Mouse (Mus musculus): Measurements from ENCODE around the gene Pafah1b3. TPM values are rescaled to one million over a fixed set of nuclear protein-coding genes. Genes with fewer than 3 reads are reported as not detected.

Gene Pafah1b3
- polyA plus RNA-seq, 1 experiment from 2014 or later, result 180 TPM

DNA sequence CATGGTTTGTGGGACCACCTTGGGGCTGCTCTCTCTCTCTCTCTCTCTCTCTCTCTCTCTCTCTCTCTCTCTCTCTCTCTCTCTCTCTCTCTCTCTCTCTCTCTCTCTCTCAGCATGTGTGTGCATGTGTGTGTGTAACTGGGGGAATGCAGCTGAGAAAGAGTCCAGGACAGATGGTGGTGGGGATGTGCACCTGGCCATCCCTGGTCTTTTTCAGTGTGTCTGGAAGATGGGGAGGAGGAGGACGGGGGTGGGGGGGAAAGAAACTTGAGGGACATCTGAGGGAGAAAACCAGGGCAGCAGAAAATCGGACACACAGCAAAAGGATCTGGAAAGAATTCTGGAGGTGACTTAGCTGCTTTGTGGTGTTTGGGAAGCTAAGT, 8.8 kb upstream of the Pafah1b3 start:
- Histone ChIP-seq H3K4me2 (ENCODE audit: low read depth, low read length) (no peak overlapping the region), H3K9ac (ENCODE audit: low read depth, low read length) (no peak overlapping the region), H3K27me3 (replicated peaks; ENCODE audit: control insufficient read depth, insufficient read depth, low read length) (peaks cover 23% of the 10 kb centered on the region), H3K9me3 (ENCODE audit: control insufficient read depth, low read length) (no peaks in the 10 kb centered on the region), H3K36me3 (ENCODE audit: control insufficient read depth, insufficient read depth, low read length) (no peaks in the 10 kb centered on the region), H3K4me3 (ENCODE audit: low read length) (no peak overlapping the region), H3K27ac (ENCODE audit: low read length) (no peak overlapping the region), H3K4me1 (ENCODE audit: control insufficient read depth, insufficient read depth, low read length) (peaks cover 9% of the 10 kb centered on the region)
- WGBS, result 33% methylated on average over 2 of the region's 2 CpGs
- no peak for ATAC-seq

DNA sequence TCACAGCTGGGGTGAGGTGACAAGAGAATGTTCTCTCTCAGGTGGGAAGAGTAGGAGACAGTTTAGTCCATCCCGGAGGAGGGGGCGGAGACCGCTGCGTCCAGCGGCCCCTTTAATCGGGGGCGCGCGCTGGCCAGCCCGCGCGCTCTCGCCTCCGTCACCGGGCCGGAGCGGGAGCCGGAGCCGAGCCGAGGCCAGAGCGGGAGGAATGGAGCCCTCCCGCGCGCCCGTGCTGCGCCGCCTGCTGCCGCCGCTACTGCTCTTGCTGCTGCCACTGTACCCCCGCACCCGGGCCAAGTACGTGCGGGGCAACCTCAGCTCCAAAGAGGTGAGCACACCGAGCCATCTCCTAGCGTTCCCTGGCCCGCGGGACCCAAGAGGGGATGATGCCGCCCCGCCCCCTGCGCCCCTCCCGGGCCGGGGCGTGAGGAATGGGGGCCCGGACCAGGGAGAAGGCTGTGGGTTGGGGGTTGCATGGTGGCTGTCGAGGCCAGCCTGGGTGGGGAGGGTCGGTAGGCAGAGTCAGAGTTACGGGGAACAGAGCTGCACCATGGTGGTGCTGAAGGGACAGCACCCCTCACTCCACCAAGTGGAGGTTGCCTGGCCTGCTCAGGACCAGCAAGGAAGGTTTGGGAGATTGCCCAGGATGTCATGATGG, 8.3 kb upstream of the Pafah1b3 start, which contains the start of gene Tmem145:
Gene Tmem145, plus strand, starts transcription at position 151 of the 658 bp plus-strand sequence.
- Histone ChIP-seq H3K4me3 (ENCODE audit: low read length) (peak within 1 kb of the TSS; percentile 58), H3K36me3 (ENCODE audit: control insufficient read depth, insufficient read depth, low read length) (no peaks in the 10 kb centered on the region), H3K9me3 (ENCODE audit: control insufficient read depth, low read length) (no peaks in the 10 kb centered on the region), H3K4me2 (ENCODE audit: low read depth, low read length) (peak within 1 kb of the TSS; percentile 98), H3K4me1 (ENCODE audit: control insufficient read depth, insufficient read depth, low read length) (peaks cover 9% of the 10 kb centered on the region), H3K9ac (ENCODE audit: low read depth, low read length) (peak within 1 kb of the TSS; percentile 55), H3K27ac (ENCODE audit: low read length) (no peak within 1 kb of the TSS), H3K27me3 (replicated peaks; ENCODE audit: control insufficient read depth, insufficient read depth, low read length) (peaks cover 20% of the 10 kb centered on the region)
- peak; percentile 84 for ATAC-seq
- WGBS, result under 1% methylated on average over 47 of the region's 47 CpGs

- 0% methylated on average over 2 of the region's 2 CpGs for WGBS
These were observed 7.7 kb upstream of the Pafah1b3 start for GRCm38 (mm10) chr7:25305481-25305880.

DNA sequence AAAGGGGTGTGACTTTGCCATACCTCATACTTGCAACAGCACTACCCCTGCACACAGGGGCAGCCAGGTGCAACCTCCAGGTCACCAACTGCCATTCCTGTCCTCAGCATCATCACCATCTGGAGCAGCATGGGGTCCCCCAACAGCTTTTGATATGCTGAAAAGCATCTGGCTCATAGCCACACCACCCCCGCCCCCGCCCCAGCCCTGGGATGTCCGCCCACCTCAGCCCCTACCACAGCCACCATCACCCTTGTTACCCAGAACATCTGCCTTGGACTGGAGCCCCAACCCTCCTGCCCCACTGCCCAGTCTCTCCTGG, 5.9 kb upstream of the Pafah1b3 start:
- Histone ChIP-seq H3K27me3 (replicated peaks; ENCODE audit: control insufficient read depth, insufficient read depth, low read length) (peaks cover 16% of the 10 kb centered on the region), H3K4me3 (ENCODE audit: low read length) (no peak overlapping the region), H3K9ac (ENCODE audit: low read depth, low read length) (no peak overlapping the region), H3K4me1 (ENCODE audit: control insufficient read depth, insufficient read depth, low read length) (peaks cover 9% of the 10 kb centered on the region), H3K36me3 (ENCODE audit: control insufficient read depth, insufficient read depth, low read length) (no peaks in the 10 kb centered on the region), H3K27ac (ENCODE audit: low read length) (no peak overlapping the region), H3K9me3 (ENCODE audit: control insufficient read depth, low read length) (no peaks in the 10 kb centered on the region), H3K4me2 (ENCODE audit: low read depth, low read length) (no peak overlapping the region)
- 71% methylated on average over 3 of the region's 3 CpGs for WGBS
- ATAC-seq, result no peak

More at GRCm38 (mm10) chr7:25305481-25305880, 7.7 kb upstream of the Pafah1b3 start:
- H3K36me3 ChIP-seq (ENCODE audit: control insufficient read depth, insufficient read depth, low read length), result no peaks in the 10 kb centered on the region
- no peaks in the 10 kb centered on the region for H3K9me3 ChIP-seq (ENCODE audit: control insufficient read depth, low read length)
- peaks cover 18% of the 10 kb centered on the region for H3K27me3 ChIP-seq (replicated peaks; ENCODE audit: control insufficient read depth, insufficient read depth, low read length)
- no peak for ATAC-seq
- peak overlapping the region; percentile 98 for H3K4me2 ChIP-seq (ENCODE audit: low read depth, low read length)
- peaks cover 9% of the 10 kb centered on the region for H3K4me1 ChIP-seq (ENCODE audit: control insufficient read depth, insufficient read depth, low read length)
- H3K4me3 ChIP-seq (ENCODE audit: low read length), result peak overlapping the region; percentile 58
- peak overlapping the region; percentile 55; the same call in 1 of the 2 replicates for H3K9ac ChIP-seq (ENCODE audit: low read depth, low read length)
- no peak overlapping the region for H3K27ac ChIP-seq (ENCODE audit: low read length)

GRCm38 (mm10) chr7:25303003-25303684, 5.4 kb upstream of the Pafah1b3 start:
- Histone ChIP-seq H3K4me2 (ENCODE audit: low read depth, low read length) (no peak overlapping the region), H3K27ac (ENCODE audit: low read length) (no peak overlapping the region), H3K36me3 (ENCODE audit: control insufficient read depth, insufficient read depth, low read length) (no peaks in the 10 kb centered on the region), H3K4me1 (ENCODE audit: control insufficient read depth, insufficient read depth, low read length) (peaks cover 11% of the 10 kb centered on the region), H3K9me3 (ENCODE audit: control insufficient read depth, low read length) (no peaks in the 10 kb centered on the region), H3K27me3 (replicated peaks; ENCODE audit: control insufficient read depth, insufficient read depth, low read length) (peaks cover 14% of the 10 kb centered on the region), H3K9ac (ENCODE audit: low read depth, low read length) (no peak overlapping the region), H3K4me3 (ENCODE audit: low read length) (no peak overlapping the region)
- 64% methylated on average over 9 of the region's 9 CpGs for WGBS
- ATAC-seq, result no peak

GRCm38 (mm10) chr7:25301063-25301462, 3.3 kb upstream of the Pafah1b3 start, which contains the start of gene Prr19:
Gene Prr19 (plus strand): TSS chr7:25301411.
- Histone ChIP-seq H3K9ac (ENCODE audit: low read depth, low read length) (no peak within 1 kb of the TSS), H3K9me3 (ENCODE audit: control insufficient read depth, low read length) (no peaks in the 10 kb centered on the region), H3K36me3 (ENCODE audit: control insufficient read depth, insufficient read depth, low read length) (0 out of 2 replicates have a peak, but pooled peaks cover under 1% of the 10 kb centered on the region), H3K4me1 (ENCODE audit: control insufficient read depth, insufficient read depth, low read length) (peaks cover 12% of the 10 kb centered on the region), H3K4me3 (ENCODE audit: low read length) (no peak within 1 kb of the TSS), H3K4me2 (ENCODE audit: low read depth, low read length) (no peak within 1 kb of the TSS), H3K27ac (ENCODE audit: low read length) (no peak within 1 kb of the TSS), H3K27me3 (replicated peaks; ENCODE audit: control insufficient read depth, insufficient read depth, low read length) (peaks cover 4% of the 10 kb centered on the region; the same call in 1 of the 2 replicates)
- WGBS, result 60% methylated on average over 19 of the region's 19 CpGs
- ATAC-seq, result no peak

- H3K9ac ChIP-seq (ENCODE audit: low read depth, low read length), result peak overlapping the region; percentile 89
- ATAC-seq, result peak; percentile 45
- peak overlapping the region; percentile 92 for H3K4me3 ChIP-seq (ENCODE audit: low read length)
- no peaks in the 10 kb centered on the region for H3K9me3 ChIP-seq (ENCODE audit: control insufficient read depth, low read length)
- no peaks in the 10 kb centered on the region for H3K27me3 ChIP-seq (replicated peaks; ENCODE audit: control insufficient read depth, insufficient read depth, low read length)
- peak overlapping the region; percentile 99 for H3K27ac ChIP-seq (ENCODE audit: low read length)
- H3K4me1 ChIP-seq (ENCODE audit: control insufficient read depth, insufficient read depth, low read length), result peaks cover 11% of the 10 kb centered on the region
- H3K4me2 ChIP-seq (ENCODE audit: low read depth, low read length), result peak overlapping the region; percentile 87
- H3K36me3 ChIP-seq (ENCODE audit: control insufficient read depth, insufficient read depth, low read length), result peaks cover 24% of the 10 kb centered on the region
- WGBS, result under 1% methylated on average over 21 of the region's 21 CpGs
These were observed 787 bp downstream of the Pafah1b3 start for GRCm38 (mm10) chr7:25296945-25297453.

- Histone ChIP-seq H3K4me3 (ENCODE audit: low read length) (no peak overlapping the region), H3K27me3 (replicated peaks; ENCODE audit: control insufficient read depth, insufficient read depth, low read length) (no peaks in the 10 kb centered on the region), H3K4me2 (ENCODE audit: low read depth, low read length) (no peak overlapping the region), H3K9me3 (ENCODE audit: control insufficient read depth, low read length) (no peaks in the 10 kb centered on the region), H3K9ac (ENCODE audit: low read depth, low read length) (no peak overlapping the region), H3K36me3 (ENCODE audit: control insufficient read depth, insufficient read depth, low read length) (peaks cover 33% of the 10 kb centered on the region), H3K27ac (ENCODE audit: low read length) (no peak overlapping the region), H3K4me1 (ENCODE audit: control insufficient read depth, insufficient read depth, low read length) (peaks cover 28% of the 10 kb centered on the region)
- 86% methylated on average over 12 of the region's 12 CpGs for WGBS
- no peak for ATAC-seq
These were observed 2.6 kb downstream of the Pafah1b3 start for GRCm38 (mm10) chr7:25294960-25295722.

DNA sequence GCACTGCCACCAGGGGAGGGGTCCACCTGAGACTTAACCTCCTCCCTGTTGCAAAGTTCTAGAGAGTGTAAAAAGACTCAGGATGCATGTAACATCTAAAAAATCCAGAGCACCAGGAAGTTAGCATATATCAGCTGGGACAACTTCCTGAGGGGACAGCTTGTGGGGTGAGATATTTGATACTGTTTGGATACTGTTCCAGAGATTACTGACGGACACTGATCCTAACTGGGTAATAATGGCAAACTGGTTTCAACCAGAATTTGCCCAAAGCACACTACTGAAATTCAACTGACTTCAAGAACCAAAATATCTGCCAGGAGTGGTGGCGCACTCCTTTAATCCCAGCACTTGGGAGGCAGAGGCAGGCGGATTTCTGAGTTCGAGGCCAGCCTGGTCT, 3.3 kb downstream of the Pafah1b3 start:
- whole genome bisulfite sequencing, result 91% methylated on average over 4 of the region's 4 CpGs

More for the DNA sequence above, 3.3 kb downstream of the Pafah1b3 start:
- H3K4me1 ChIP-seq (ENCODE audit: control insufficient read depth, insufficient read depth, low read length), result peaks cover 28% of the 10 kb centered on the region
- no peak for ATAC-seq
- H3K4me2 ChIP-seq (ENCODE audit: low read depth, low read length), result no peak overlapping the region
- H3K9me3 ChIP-seq (ENCODE audit: control insufficient read depth, low read length), result no peaks in the 10 kb centered on the region
- no peak overlapping the region for H3K27ac ChIP-seq (ENCODE audit: low read length)
- no peak overlapping the region for H3K4me3 ChIP-seq (ENCODE audit: low read length)
- H3K36me3 ChIP-seq (ENCODE audit: control insufficient read depth, insufficient read depth, low read length), result peaks cover 38% of the 10 kb centered on the region
- H3K27me3 ChIP-seq (replicated peaks; ENCODE audit: control insufficient read depth, insufficient read depth, low read length), result no peaks in the 10 kb centered on the region
- H3K9ac ChIP-seq (ENCODE audit: low read depth, low read length), result no peak overlapping the region
